Mouse (Mus musculus) erythroid progenitor cell, adult 5-6 weeks (primary cell): ENCODE measurements around the gene Cish. TPM values are rescaled to one million over a fixed set of nuclear protein-coding genes. Genes with fewer than 3 reads are reported as not detected.

Experiments
- ATAC-seq: replicated peaks from 2 replicates; pipeline ENCODE4 v1.8.0; 2016; ENCODE audit warnings: moderate number of reproducible peaks, mild to moderate bottlenecking, moderate TSS enrichment, inconsistent platforms; ENCODE audit not compliant: poor library complexity, low FRiP score, severe bottlenecking
- total RNA-seq, 2 experiments: library from RNA; stranded (forward) in 1 of 2; stranded (reverse) in 1 of 2; fragments of 150-400 nt in 1 of 2; fragments of 186-747, 209-891 nt in 1 of 2; gene quantifications; 2 replicates each; pipeline versions ENCODE4 v1.2.3 to v1.2.4; 2015 to 2017; ENCODE audit warnings: low replicate concordance in 2 of 2

Cish gene
- total RNA-seq, 2 experiments from 2014 or later: 3.6 to 5.9 TPM

DNA sequence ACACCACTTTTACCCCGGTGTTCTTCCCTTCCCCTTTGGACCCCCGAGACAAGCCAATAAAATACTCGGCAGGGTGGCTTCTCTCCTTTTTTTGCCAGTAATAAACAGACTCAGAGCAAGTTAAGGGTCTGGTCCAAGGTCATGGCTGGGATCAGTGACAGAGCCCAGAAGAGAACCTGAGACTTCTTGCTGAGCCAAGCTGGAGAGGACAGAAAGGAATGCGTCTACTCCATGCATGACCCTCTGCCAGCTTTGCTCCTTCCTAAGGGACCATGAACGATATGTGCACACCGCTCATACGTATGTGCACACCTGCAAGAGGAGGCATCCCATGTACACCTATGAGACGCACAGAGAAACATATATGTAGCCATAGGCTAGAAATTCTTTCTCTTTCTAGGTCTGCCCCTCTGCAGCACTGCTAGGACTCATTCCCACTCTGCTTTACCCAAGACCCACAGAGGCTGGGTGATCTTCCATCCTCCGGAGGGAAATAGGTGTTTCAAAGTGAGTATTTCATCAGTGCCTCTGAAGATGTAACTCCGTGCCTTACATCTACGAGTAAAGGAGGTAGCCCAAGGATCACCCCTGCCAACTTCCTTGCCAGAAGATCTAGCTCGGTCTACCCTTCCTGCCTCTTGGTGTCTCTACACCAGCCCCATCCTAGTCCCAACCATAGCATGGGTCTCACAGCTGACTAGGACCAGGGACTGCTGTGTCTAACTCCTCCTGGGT lies 45.3 kb downstream of the Cish start:
- ATAC-seq: no peak

DNA sequence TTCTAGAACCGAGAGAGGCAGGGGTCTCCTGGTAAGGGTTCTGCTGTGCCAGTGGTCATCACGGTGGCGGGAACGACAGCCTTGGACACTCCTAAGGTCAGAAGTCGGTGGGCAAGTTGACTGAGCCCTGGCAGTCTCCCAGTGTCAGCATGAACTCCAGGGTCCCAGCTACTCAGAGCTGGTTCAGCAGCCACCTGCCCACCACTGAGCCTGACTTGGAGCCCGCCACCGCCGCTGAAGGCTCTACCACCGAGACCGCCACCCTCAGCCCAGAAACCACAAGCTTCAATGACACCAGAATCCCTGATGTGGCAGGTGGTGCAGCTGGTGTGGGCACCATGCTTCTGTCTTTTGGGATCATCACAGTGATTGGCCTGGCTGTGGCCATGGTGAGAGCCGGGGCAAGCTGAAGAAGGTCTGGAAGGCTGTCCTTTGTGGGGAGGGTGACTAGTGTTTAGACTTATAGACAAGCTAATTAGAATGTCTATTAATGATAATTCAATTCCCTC lies 46.4 kb downstream of the Cish start:
- no peak for ATAC-seq

GRCm38 (mm10) chr9:107343146-107343943 lies 47.5 kb downstream of the Cish start:
- ATAC-seq: no peak

GRCm38 (mm10) chr9:107344027-107344426 lies 48.2 kb downstream of the Cish start:
- no peak for ATAC-seq

DNA sequence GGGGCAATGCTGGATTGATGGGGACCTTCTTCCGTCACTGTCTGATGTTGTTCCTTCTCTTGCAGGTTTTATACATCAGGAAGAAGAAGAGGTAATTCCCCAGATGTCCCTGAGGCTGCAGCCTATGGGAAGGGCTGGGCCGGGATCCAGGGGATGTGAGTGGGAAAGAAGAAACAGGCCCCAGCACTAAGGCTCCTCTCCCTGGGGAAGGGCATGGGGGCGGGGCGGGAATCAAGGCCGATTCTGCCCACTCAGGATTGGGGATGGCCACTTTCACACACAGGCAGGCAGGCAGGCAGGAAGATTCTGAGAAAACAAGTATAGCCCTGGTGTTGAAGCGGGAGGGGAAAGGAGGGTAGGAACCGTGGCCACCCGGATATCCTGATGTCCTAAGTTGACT lies 50.3 kb downstream of the Cish start:
- ATAC-seq: no peak

GRCm38 (mm10) chr9:107347586-107348183 lies 51.9 kb downstream of the Cish start:
- no peak for ATAC-seq

- ATAC-seq: no peak
Measured at GRCm38 (mm10) chr9:107349321-107349720, 53.5 kb downstream of the Cish start.

Other genes with a start within 250 kb of the Cish start
- 10.1 TPM in 1 of 2 replicates, not detected in the other for gene Dock3, start 64.1 kb upstream of the Cish start, total RNA-seq (2015; ENCODE audit: low replicate concordance)
- gene Dock3, start 64.1 kb upstream of the Cish start, total RNA-seq (2017; ENCODE audit: low replicate concordance): not detected in 2 replicates
- 7.6 and 17.2 TPM in 2 replicates for gene Mapkapk3, start 6.1 kb upstream of the Cish start, total RNA-seq (2015; ENCODE audit: low replicate concordance)
- 10.0 and 15.7 TPM in 2 replicates for gene Mapkapk3, start 6.1 kb upstream of the Cish start, total RNA-seq (2017; ENCODE audit: low replicate concordance)
- not detected in 2 replicates for gene Hemk1, start 42.3 kb downstream of the Cish start, total RNA-seq (2015; ENCODE audit: low replicate concordance)
- 0.15 and 3.9 TPM in 2 replicates for gene Hemk1, start 42.3 kb downstream of the Cish start, total RNA-seq (2017; ENCODE audit: low replicate concordance)
- gene 6430571L13Rik, start 44.6 kb downstream of the Cish start, total RNA-seq (2015; ENCODE audit: low replicate concordance): not detected in 2 replicates
- gene 6430571L13Rik, start 44.6 kb downstream of the Cish start, total RNA-seq (2017; ENCODE audit: low replicate concordance): not detected in 2 replicates
- not detected in 2 replicates for gene Cacna2d2, start 103.6 kb downstream of the Cish start, total RNA-seq (2015; ENCODE audit: low replicate concordance)
- gene Cacna2d2, start 103.6 kb downstream of the Cish start, total RNA-seq (2017; ENCODE audit: low replicate concordance): not detected in 2 replicates
- gene Tmem115, start 237.9 kb downstream of the Cish start, total RNA-seq (2015; ENCODE audit: low replicate concordance): 0.72 and 3.8 TPM in 2 replicates
- gene Tmem115, start 237.9 kb downstream of the Cish start, total RNA-seq (2017; ENCODE audit: low replicate concordance): 2.6 and 8.4 TPM in 2 replicates
- gene Cyb561d2, start 246.2 kb downstream of the Cish start, total RNA-seq (2015; ENCODE audit: low replicate concordance): not detected in 2 replicates
- 1.8 and 2.9 TPM in 2 replicates for gene Cyb561d2, start 246.2 kb downstream of the Cish start, total RNA-seq (2017; ENCODE audit: low replicate concordance)
- gene Nprl2, start 246.2 kb downstream of the Cish start, total RNA-seq (2015; ENCODE audit: low replicate concordance): 1.4 and 31.4 TPM in 2 replicates
- 1.1 and 1.2 TPM in 2 replicates for gene Nprl2, start 246.2 kb downstream of the Cish start, total RNA-seq (2017; ENCODE audit: low replicate concordance)